Mouse (Mus musculus) right cerebral cortex, postnatal 36 days (tissue): ENCODE measurements at regions not wholly inside any gene's neighbourhood (a gene's known extent, or its start where the extent isn't known, plus 50 kb on each side); places are given as distances from the start of the nearest gene placed in this dataset.
A peak's percentile ranks its signal among the peaks of the same experiment; 100 is the strongest.

Experiments used
- DNase-seq, 2 experiments: peaks; one replicate each; pipeline ENCODE4 v3.0.0; 2022; ENCODE audit warnings: low spot score in 2 of 2, mixed read lengths in 1 of 2

GRCm38 (mm10) chr10:44646615-44647014, 118.3 kb upstream of the Prdm1 start:
- DNase-seq, result no peak

GRCm38 (mm10) chr10:44641616-44642015, 113.3 kb upstream of the Prdm1 start:
- DNase-seq, result no peak

GRCm38 (mm10) chr10:44640620-44641019, 112.3 kb upstream of the Prdm1 start:
- no peak for DNase-seq

- no peak for DNase-seq
Measured at GRCm38 (mm10) chr10:44638678-44639077, 110.4 kb upstream of the Prdm1 start.

- no peak for DNase-seq
Measured at GRCm38 (mm10) chr10:44636786-44637185, 108.5 kb upstream of the Prdm1 start.

GRCm38 (mm10) chr10:44636061-44636460, 107.8 kb upstream of the Prdm1 start:
- no peak for DNase-seq

GRCm38 (mm10) chr10:44631584-44631983, 103.3 kb upstream of the Prdm1 start:
- DNase-seq, result no peak

GRCm38 (mm10) chr10:44630485-44630884, 102.2 kb upstream of the Prdm1 start:
- no peak for DNase-seq

- DNase-seq, result no peak
Measured at GRCm38 (mm10) chr10:44628387-44628786, 100.1 kb upstream of the Prdm1 start.

GRCm38 (mm10) chr10:44627431-44627830, 99.1 kb upstream of the Prdm1 start:
- no peak for DNase-seq

- DNase-seq, result no peak
Measured at GRCm38 (mm10) chr10:44625521-44625920, 97.2 kb upstream of the Prdm1 start.

GRCm38 (mm10) chr10:44615586-44615985, 87.3 kb upstream of the Prdm1 start:
- DNase-seq, result no peak

GRCm38 (mm10) chr10:44612571-44612970, 84.3 kb upstream of the Prdm1 start:
- no peak for DNase-seq

- DNase-seq, result no peak
Measured at GRCm38 (mm10) chr10:44611399-44611798, 83.1 kb upstream of the Prdm1 start.

- DNase-seq, result no peak
Measured at GRCm38 (mm10) chr10:44609187-44609586, 80.9 kb upstream of the Prdm1 start.

- DNase-seq, result peak in 1 of 2 experiments; percentile 2
Measured at GRCm38 (mm10) chr10:44607334-44607851, 79.1 kb upstream of the Prdm1 start.

GRCm38 (mm10) chr10:44604512-44604911, 76.2 kb upstream of the Prdm1 start:
- no peak for DNase-seq

GRCm38 (mm10) chr10:44603461-44603860, 75.2 kb upstream of the Prdm1 start:
- no peak for DNase-seq

GRCm38 (mm10) chr10:44601550-44601949, 73.2 kb upstream of the Prdm1 start:
- no peak for DNase-seq

- DNase-seq, result no peak
Measured at GRCm38 (mm10) chr10:44599964-44600334, 71.6 kb upstream of the Prdm1 start.

GRCm38 (mm10) chr10:44599331-44599963, 71.1 kb upstream of the Prdm1 start:
- no peak for DNase-seq

- no peak for DNase-seq
Measured at GRCm38 (mm10) chr10:44598615-44599014, 70.3 kb upstream of the Prdm1 start.

- DNase-seq, result no peak
Measured at GRCm38 (mm10) chr10:44595932-44596331, 67.6 kb upstream of the Prdm1 start.

GRCm38 (mm10) chr10:44589842-44590241, 61.5 kb upstream of the Prdm1 start:
- no peak for DNase-seq
